Mouse (Mus musculus) hindbrain, embryonic 11.5 days (tissue): ENCODE data around the gene Kpna2. TPM values are rescaled to one million over a fixed set of nuclear protein-coding genes. Genes with fewer than 3 reads are reported as not detected.

ENCODE experiments used
- ATAC-seq: fragments of 200-750 bp; cut with Nextera tagmentation; 2 replicates; pipeline ENCODE4 v1.8.0; 2017; ENCODE audit warnings: mild to moderate bottlenecking, moderate TSS enrichment, moderate library complexity; ENCODE audit not compliant: low FRiP score
- DNase-seq: peaks from one replicate; pipeline ENCODE4 v3.0.0-alpha.2; 2015; ENCODE audit warnings: low spot score
- H3K27ac ChIP-seq: fragments of 300-500 bp; sonication (generic); 2 replicates; pipeline ENCODE4 v1.5.1; 2014; ENCODE audit warnings: mild to moderate bottlenecking, low read depth, low read length
- H3K27me3 ChIP-seq: fragments of 300-500 bp; sonication (generic); 2 replicates; pipeline ENCODE4 v1.6.1; 2014; ENCODE audit warnings: mild to moderate bottlenecking, low read length, moderate library complexity, mixed read lengths; ENCODE audit not compliant: control insufficient read depth, insufficient read depth
- H3K36me3 ChIP-seq: fragments of 300-500 bp; sonication (generic); 2 replicates; pipeline ENCODE4 v1.6.1; 2014; ENCODE audit warnings: mild to moderate bottlenecking, low read length, moderate library complexity, mixed read lengths; ENCODE audit not compliant: control insufficient read depth, insufficient read depth
- H3K4me1 ChIP-seq: fragments of 300-500 bp; sonication (generic); replicated peaks from 2 replicates; pipeline ENCODE4 v1.6.1; 2014; ENCODE audit warnings: low read length, mixed read lengths; ENCODE audit not compliant: control insufficient read depth, insufficient read depth
- H3K4me2 ChIP-seq: fragments of 300-500 bp; sonication (generic); replicated peaks from 2 replicates; pipeline ENCODE4 v1.6.1; 2014; ENCODE audit warnings: mild to moderate bottlenecking, low read depth, low read length
- H3K4me3 ChIP-seq: fragments of 300-500 bp; sonication (generic); 2 replicates; pipeline ENCODE4 v1.5.1; 2014; ENCODE audit warnings: low read depth, low read length
- H3K9ac ChIP-seq: fragments of 300-500 bp; sonication (generic); 2 replicates; pipeline ENCODE4 v1.6.1; 2014; ENCODE audit warnings: low read depth, low read length
- H3K9me3 ChIP-seq: fragments of 300-500 bp; sonication (generic); 2 replicates; pipeline ENCODE4 v1.6.1; 2016; ENCODE audit warnings: low read length; ENCODE audit not compliant: control insufficient read depth
- WGBS: fragments of 180-500 bp; shearing (Covaris S2); extraction: QIAGEN DNeasy Blood & Tissue Kit; methylation state at CpG from one replicate; pipeline ENCODE4 v1.1.7; 2014; 5-methylcytosine and 5-hydroxymethylcytosine counted together
- polyA plus RNA-seq: library from polyadenylated mRNA; unstranded; fragments of >200 nt; fragmentation: Nextera tagmentation; extraction: Ambion mirVana; gene quantifications from 2 replicates; pipeline ENCODE4 v1.2.1, GENCODE M21; 2014

Kpna2 gene
- polyA plus RNA-seq, 1 experiment from 2014 or later, result 581 TPM

DNA sequence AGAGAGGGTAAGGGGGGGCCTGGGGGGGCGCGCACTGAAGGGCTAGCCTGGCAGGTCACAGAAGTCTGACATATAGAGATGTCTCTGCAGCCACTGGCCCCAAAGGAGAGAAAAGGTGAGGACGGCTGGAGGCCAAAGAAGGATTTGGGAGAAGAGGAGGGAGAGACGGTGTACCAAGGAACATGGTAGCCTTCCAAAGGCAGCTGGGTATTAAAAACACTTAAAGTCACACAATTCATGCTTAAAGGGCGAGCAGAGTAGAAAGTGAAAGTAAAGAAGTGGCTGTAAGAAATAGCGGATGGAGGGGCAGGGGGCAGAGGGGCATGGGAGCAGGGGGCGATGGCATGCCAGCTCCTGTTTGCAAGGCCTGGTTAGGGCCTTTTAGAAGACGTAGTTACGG lies 37.0 kb downstream of the Kpna2 start:
- Histone ChIP-seq H3K4me2 (no peak overlapping the region), H3K4me3 (no peak overlapping the region), H3K9ac (no peak overlapping the region), H3K27ac (no peak overlapping the region), H3K36me3 (no peaks in the 10 kb centered on the region), H3K27me3 (no peaks in the 10 kb centered on the region), H3K9me3 (no peaks in the 10 kb centered on the region), H3K4me1 (no peaks in the 10 kb centered on the region)
- no peak for DNase-seq
- ATAC-seq, result no peak
- WGBS, result 88% methylated on average over 9 of the region's 9 CpGs

DNA sequence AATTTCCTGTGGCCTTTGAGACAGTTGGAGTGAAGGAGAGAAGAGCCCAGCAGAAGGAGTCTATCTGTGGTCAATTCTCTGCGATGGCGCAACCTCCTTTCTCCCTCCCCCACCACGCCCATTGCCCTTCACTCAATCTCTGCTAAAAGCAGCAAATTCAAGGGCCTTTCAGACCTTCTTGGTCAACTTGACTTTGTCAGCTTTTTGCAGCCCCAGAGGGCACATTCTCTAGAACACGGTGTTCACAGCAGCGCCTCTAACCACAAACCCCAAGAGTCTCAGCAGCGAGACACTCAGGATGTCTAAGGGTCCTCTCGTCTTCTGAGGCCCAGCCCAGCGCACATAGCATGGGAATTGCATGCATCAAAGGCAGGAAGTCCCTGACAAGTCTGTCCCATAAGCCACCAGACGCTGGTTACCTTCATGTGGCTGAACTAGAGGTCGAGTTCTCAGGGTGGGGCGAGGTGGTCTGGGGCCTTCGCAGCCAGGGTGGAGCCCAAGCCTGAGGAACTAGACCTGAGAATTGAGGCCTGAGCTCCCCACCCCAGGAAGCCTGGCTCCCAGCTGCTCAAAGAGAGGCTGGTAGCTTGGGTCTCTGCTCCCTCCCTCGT lies 37.8 kb downstream of the Kpna2 start:
- Histone ChIP-seq H3K9ac (no peak overlapping the region), H3K27me3 (no peaks in the 10 kb centered on the region), H3K4me3 (no peak overlapping the region), H3K27ac (no peak overlapping the region), H3K4me1 (no peaks in the 10 kb centered on the region), H3K9me3 (no peaks in the 10 kb centered on the region), H3K36me3 (no peaks in the 10 kb centered on the region), H3K4me2 (no peak overlapping the region)
- ATAC-seq (no peak), DNase-seq (no peak)
- 72% methylated on average over 13 of the region's 13 CpGs for WGBS

DNA sequence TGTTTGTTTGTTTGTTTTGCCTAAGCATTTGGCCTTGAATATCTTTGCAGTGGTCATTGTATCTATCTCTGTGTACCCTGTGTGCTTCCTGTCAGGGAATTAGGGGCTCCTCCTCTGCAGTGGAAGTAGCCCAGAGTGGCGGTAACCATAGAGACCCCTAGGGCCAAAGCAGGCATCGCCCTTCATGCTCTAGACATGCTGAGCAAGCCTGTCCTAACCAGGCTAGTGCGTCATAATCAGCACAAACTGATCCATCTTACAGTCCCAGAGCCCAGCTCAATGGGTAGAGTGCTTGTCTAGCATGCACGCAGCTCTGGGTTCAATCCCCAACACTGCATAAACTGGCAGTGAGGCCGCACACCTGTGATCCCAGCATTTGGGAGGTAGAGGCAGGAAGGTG lies 40.2 kb downstream of the Kpna2 start:
- no peak overlapping the region for H3K9ac ChIP-seq
- H3K9me3 ChIP-seq, result no peaks in the 10 kb centered on the region
- ATAC-seq, result no peak
- H3K27me3 ChIP-seq, result no peaks in the 10 kb centered on the region
- DNase-seq, result no peak
- H3K36me3 ChIP-seq, result no peaks in the 10 kb centered on the region
- H3K4me3 ChIP-seq, result no peak overlapping the region
- no peak overlapping the region for H3K27ac ChIP-seq
- no peak overlapping the region for H3K4me2 ChIP-seq
- no peaks in the 10 kb centered on the region for H3K4me1 ChIP-seq
- WGBS, result 90% methylated on average over 5 of the region's 5 CpGs

- Histone ChIP-seq H3K4me1 (no peaks in the 10 kb centered on the region), H3K9me3 (no peaks in the 10 kb centered on the region), H3K27me3 (no peaks in the 10 kb centered on the region), H3K27ac (no peak overlapping the region), H3K4me2 (no peak overlapping the region), H3K4me3 (no peak overlapping the region), H3K36me3 (no peaks in the 10 kb centered on the region), H3K9ac (no peak overlapping the region)
- no peak for DNase-seq
- no peak for ATAC-seq
- WGBS, result 86% methylated on average over 6 of the region's 6 CpGs
These were observed 40.8 kb downstream of the Kpna2 start for GRCm38 (mm10) chr11:106958407-106959071.

DNA sequence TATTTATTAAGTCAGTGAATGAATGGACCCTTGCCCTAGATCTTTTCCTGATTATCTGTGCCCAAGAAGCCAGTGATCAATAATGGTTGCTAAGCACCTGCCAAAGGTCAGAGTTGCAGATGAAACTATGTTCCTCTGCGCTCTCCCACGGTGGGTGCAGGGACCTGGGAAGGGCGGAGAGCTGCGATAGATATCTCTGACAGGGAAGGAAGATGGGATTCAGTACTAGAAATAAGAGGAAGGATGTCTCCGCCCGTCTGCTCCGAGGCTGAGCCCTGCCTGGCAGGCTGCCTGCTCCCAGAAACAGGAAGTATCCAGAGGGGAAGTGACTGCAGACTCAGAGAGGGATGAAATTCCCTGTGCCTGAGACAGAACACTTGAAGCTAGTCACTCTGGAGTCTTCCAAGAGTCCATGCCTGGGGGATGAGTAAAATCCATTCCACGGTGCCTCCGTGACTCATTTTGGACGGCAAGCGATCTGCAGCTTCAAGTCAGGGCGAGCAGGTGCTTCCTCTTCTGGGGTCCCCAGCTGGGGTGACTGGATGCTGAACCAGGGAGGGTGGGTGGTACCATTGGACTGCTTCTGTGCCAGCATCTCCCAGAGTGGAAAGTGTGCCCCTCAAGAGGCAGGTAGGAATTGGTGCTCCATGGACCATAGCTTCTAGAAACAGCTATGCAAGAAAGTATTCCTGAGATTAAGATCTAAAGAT lies 41.9 kb downstream of the Kpna2 start:
- Histone ChIP-seq H3K27ac (no peak overlapping the region), H3K9ac (no peak overlapping the region), H3K4me1 (no peaks in the 10 kb centered on the region), H3K4me3 (no peak overlapping the region), H3K9me3 (no peaks in the 10 kb centered on the region), H3K27me3 (no peaks in the 10 kb centered on the region), H3K4me2 (no peak overlapping the region), H3K36me3 (no peaks in the 10 kb centered on the region)
- 85% methylated on average over 12 of the region's 12 CpGs for WGBS
- ATAC-seq (no peak), DNase-seq (no peak)

DNA sequence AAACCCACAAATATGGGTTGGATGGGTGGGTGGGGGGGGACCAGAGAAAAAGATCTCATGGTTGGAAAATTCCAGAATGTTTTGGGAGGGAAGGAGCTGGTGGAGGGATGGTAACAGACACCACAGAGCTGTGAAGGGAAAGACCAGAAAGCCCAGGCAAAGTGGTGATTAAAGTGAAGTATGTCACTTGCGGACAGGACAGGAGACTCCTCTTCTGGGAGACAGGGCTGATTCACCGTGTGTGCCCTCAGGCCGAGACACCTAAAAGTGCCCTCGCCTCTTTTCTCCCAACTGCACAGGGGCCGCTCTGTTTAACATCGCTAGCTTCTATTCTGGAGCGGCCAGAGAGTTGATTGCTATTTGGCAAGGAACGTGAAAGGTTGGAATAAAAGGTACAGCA lies 44.8 kb downstream of the Kpna2 start:
- ATAC-seq, result no peak
- WGBS, result 81% methylated on average over 8 of the region's 8 CpGs

DNA sequence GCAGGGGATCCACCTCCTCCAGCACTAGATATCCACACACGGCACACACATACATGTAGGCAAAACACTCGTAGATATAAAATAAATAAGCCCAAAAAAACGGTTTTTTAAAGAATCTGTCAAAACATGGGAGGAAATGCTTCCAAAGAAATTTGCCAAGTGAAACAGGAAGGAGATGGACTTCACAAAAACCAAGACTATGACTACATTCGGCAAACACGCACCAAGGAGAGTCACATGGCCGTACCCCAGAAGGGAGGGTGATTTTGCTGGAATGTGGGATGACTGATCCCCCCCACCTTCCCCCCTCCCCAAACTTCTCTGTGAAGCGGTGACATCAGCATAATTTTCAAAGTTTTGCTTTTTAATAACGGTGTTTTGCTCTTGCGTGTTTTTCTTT lies 45.2 kb downstream of the Kpna2 start:
- DNase-seq (no peak), ATAC-seq (no peak)
- H3K4me2 ChIP-seq, result no peak overlapping the region
- H3K4me1 ChIP-seq, result no peaks in the 10 kb centered on the region
- WGBS, result 82% methylated on average over 9 of the region's 9 CpGs
- no peaks in the 10 kb centered on the region for H3K27me3 ChIP-seq
- H3K9me3 ChIP-seq, result no peaks in the 10 kb centered on the region
- H3K4me3 ChIP-seq, result no peak overlapping the region
- no peaks in the 10 kb centered on the region for H3K36me3 ChIP-seq
- H3K9ac ChIP-seq, result no peak overlapping the region
- H3K27ac ChIP-seq, result no peak overlapping the region

More for the DNA sequence above, 44.8 kb downstream of the Kpna2 start:
- no peak overlapping the region for H3K4me3 ChIP-seq
- no peaks in the 10 kb centered on the region for H3K36me3 ChIP-seq
- no peak overlapping the region for H3K27ac ChIP-seq
- no peaks in the 10 kb centered on the region for H3K27me3 ChIP-seq
- DNase-seq, result no peak
- H3K4me2 ChIP-seq, result no peak overlapping the region
- H3K4me1 ChIP-seq, result no peaks in the 10 kb centered on the region
- H3K9ac ChIP-seq, result no peak overlapping the region
- H3K9me3 ChIP-seq, result no peaks in the 10 kb centered on the region
